Mouse (Mus musculus) hindbrain, embryonic 15.5 days (tissue): ENCODE data around the gene Mmgt2. TPM values are rescaled to one million over a fixed set of nuclear protein-coding genes. Genes with fewer than 3 reads are reported as not detected.
A peak's percentile ranks its signal among the peaks of the same experiment; 100 is the strongest.

Experiments used
- ATAC-seq: fragments of 200-750 bp; cut with Nextera tagmentation; 2 replicates; pipeline ENCODE4 v1.8.0; 2017; ENCODE audit warnings: low read depth, moderate number of reproducible peaks, moderate TSS enrichment; ENCODE audit not compliant: low FRiP score
- H3K27ac ChIP-seq: fragments of 300-500 bp; sonication (generic); replicated peaks from 2 replicates; pipeline ENCODE4 v1.5.1; 2015; ENCODE audit warnings: mild to moderate bottlenecking, inconsistent platforms
- H3K27me3 ChIP-seq: fragments of 300-500 bp; sonication (generic); 2 replicates; pipeline ENCODE4 v1.6.1; 2015; ENCODE audit warnings: control low read depth, inconsistent platforms
- H3K36me3 ChIP-seq: fragments of 300-500 bp; sonication (generic); 2 replicates; pipeline ENCODE4 v1.6.1; 2015; ENCODE audit warnings: control low read depth, inconsistent platforms
- H3K4me1 ChIP-seq: fragments of 300-500 bp; sonication (generic); replicated peaks from 2 replicates; pipeline ENCODE4 v1.6.1; 2015; ENCODE audit warnings: control low read depth, inconsistent platforms
- H3K4me2 ChIP-seq: fragments of 300-500 bp; sonication (generic); 2 replicates; pipeline ENCODE4 v1.6.1; 2015; ENCODE audit warnings: moderate library complexity, mild to moderate bottlenecking, inconsistent platforms
- H3K4me3 ChIP-seq: fragments of 300-500 bp; sonication (generic); 2 replicates; pipeline ENCODE4 v1.5.1; 2015; ENCODE audit warnings: mild to moderate bottlenecking, inconsistent platforms
- H3K9ac ChIP-seq: fragments of 300-500 bp; sonication (generic); 2 replicates; pipeline ENCODE4 v1.6.1; 2015; ENCODE audit warnings: inconsistent platforms
- H3K9me3 ChIP-seq: fragments of 300-500 bp; sonication (generic); 2 replicates; pipeline ENCODE4 v1.6.1; 2016; ENCODE audit warnings: control low read depth, inconsistent platforms
- WGBS: fragments of 180-500 bp; shearing (Covaris S2); methylation state at CpG from one replicate; pipeline ENCODE4 v1.1.7; 2015; 5-methylcytosine and 5-hydroxymethylcytosine counted together
- polyA plus RNA-seq: library from polyadenylated mRNA; unstranded; fragments of >200 nt; fragmentation: Nextera tagmentation; extraction: Ambion mirVana; gene quantifications from 2 replicates; pipeline ENCODE4 v1.2.1, GENCODE M21; 2015

Gene Mmgt2
- polyA plus RNA-seq, 1 experiment from 2014 or later: 23.7 TPM

GRCm38 (mm10) chr11:62629352-62630224 lies 18.9 kb upstream of the Mmgt2 start:
- ATAC-seq: no peak
- H3K9ac ChIP-seq: 0 out of 2 replicates have a peak overlapping the region, but pooled peaks have one; percentile 12

GRCm38 (mm10) chr11:62630225-62630821 lies 18.1 kb upstream of the Mmgt2 start:
- Histone ChIP-seq H3K4me1 (peaks cover 32% of the 10 kb centered on the region), H3K4me2 (peak overlapping the region; percentile 42), H3K9ac (0 out of 2 replicates have a peak overlapping the region, but pooled peaks have one; percentile 12), H3K27me3 (no peaks in the 10 kb centered on the region), H3K9me3 (no peaks in the 10 kb centered on the region), H3K36me3 (no peaks in the 10 kb centered on the region), H3K27ac (peak overlapping the region; percentile 77), H3K4me3 (no peak overlapping the region)
- peak; percentile 59; the same call in 1 of the 2 replicates for ATAC-seq
- 4% methylated on average over 11 of the region's 11 CpGs for WGBS

More at GRCm38 (mm10) chr11:62629352-62630224, 18.9 kb upstream of the Mmgt2 start:
- Histone ChIP-seq H3K27ac (peak overlapping the region; percentile 77), H3K27me3 (no peaks in the 10 kb centered on the region), H3K9me3 (no peaks in the 10 kb centered on the region), H3K36me3 (no peaks in the 10 kb centered on the region), H3K4me2 (peak overlapping the region; percentile 42), H3K4me3 (no peak overlapping the region), H3K4me1 (peaks cover 36% of the 10 kb centered on the region)
- WGBS: 5% methylated on average over 9 of the region's 9 CpGs

- H3K9me3 ChIP-seq: no peaks in the 10 kb centered on the region
- 37% methylated on average over 4 of the region's 4 CpGs for WGBS
- no peak for ATAC-seq
- H3K27me3 ChIP-seq: no peaks in the 10 kb centered on the region
- peaks cover 34% of the 10 kb centered on the region for H3K4me1 ChIP-seq
- no peak overlapping the region for H3K4me2 ChIP-seq
- H3K4me3 ChIP-seq: no peak overlapping the region
- H3K27ac ChIP-seq: no peak overlapping the region
- H3K9ac ChIP-seq: no peak overlapping the region
- H3K36me3 ChIP-seq: no peaks in the 10 kb centered on the region
These were observed 17.3 kb upstream of the Mmgt2 start for GRCm38 (mm10) chr11:62631138-62631537.

- Histone ChIP-seq H3K4me2 (no peak overlapping the region), H3K36me3 (no peaks in the 10 kb centered on the region), H3K9me3 (no peaks in the 10 kb centered on the region), H3K27ac (no peak overlapping the region), H3K4me1 (peaks cover 16% of the 10 kb centered on the region), H3K27me3 (no peaks in the 10 kb centered on the region), H3K9ac (no peak overlapping the region), H3K4me3 (no peak overlapping the region)
- ATAC-seq: no peak
- 75% methylated on average over 3 of the region's 3 CpGs for WGBS
These were observed 13.1 kb upstream of the Mmgt2 start for GRCm38 (mm10) chr11:62635406-62635805.

GRCm38 (mm10) chr11:62636105-62636839 lies 12.2 kb upstream of the Mmgt2 start:
- H3K4me2 ChIP-seq: no peak overlapping the region
- ATAC-seq: no peak
- WGBS: 62% methylated on average over 11 of the region's 11 CpGs
- H3K27ac ChIP-seq: no peak overlapping the region
- peaks cover 12% of the 10 kb centered on the region for H3K4me1 ChIP-seq
- H3K4me3 ChIP-seq: no peak overlapping the region
- no peaks in the 10 kb centered on the region for H3K27me3 ChIP-seq
- H3K9ac ChIP-seq: no peak overlapping the region
- H3K36me3 ChIP-seq: no peaks in the 10 kb centered on the region
- no peaks in the 10 kb centered on the region for H3K9me3 ChIP-seq

GRCm38 (mm10) chr11:62636840-62637221 lies 11.6 kb upstream of the Mmgt2 start:
- H3K4me3 ChIP-seq: no peak overlapping the region
- peaks cover 12% of the 10 kb centered on the region for H3K4me1 ChIP-seq
- ATAC-seq: no peak
- H3K36me3 ChIP-seq: no peaks in the 10 kb centered on the region
- H3K9ac ChIP-seq: no peak overlapping the region
- no peaks in the 10 kb centered on the region for H3K27me3 ChIP-seq
- H3K4me2 ChIP-seq: no peak overlapping the region
- no peaks in the 10 kb centered on the region for H3K9me3 ChIP-seq
- no peak overlapping the region for H3K27ac ChIP-seq
- 83% methylated on average over 3 of the region's 3 CpGs for WGBS

GRCm38 (mm10) chr11:62637401-62637800 lies 11.1 kb upstream of the Mmgt2 start:
- Histone ChIP-seq H3K9ac (no peak overlapping the region), H3K27ac (no peak overlapping the region), H3K36me3 (no peaks in the 10 kb centered on the region), H3K9me3 (no peaks in the 10 kb centered on the region), H3K27me3 (no peaks in the 10 kb centered on the region), H3K4me2 (no peak overlapping the region), H3K4me3 (no peak overlapping the region), H3K4me1 (peaks cover 14% of the 10 kb centered on the region)
- ATAC-seq: no peak
- WGBS: 76% methylated on average over 5 of the region's 5 CpGs

- no peaks in the 10 kb centered on the region for H3K27me3 ChIP-seq
- no peak overlapping the region for H3K9ac ChIP-seq
- 78% methylated on average over 6 of the region's 6 CpGs for WGBS
- H3K27ac ChIP-seq: no peak overlapping the region
- H3K4me1 ChIP-seq: peaks cover 16% of the 10 kb centered on the region
- ATAC-seq: no peak
- no peaks in the 10 kb centered on the region for H3K9me3 ChIP-seq
- no peak overlapping the region for H3K4me2 ChIP-seq
- H3K4me3 ChIP-seq: no peak overlapping the region
- no peaks in the 10 kb centered on the region for H3K36me3 ChIP-seq
These were observed 10.7 kb upstream of the Mmgt2 start for GRCm38 (mm10) chr11:62637806-62638205.

GRCm38 (mm10) chr11:62638402-62638801 lies 10.1 kb upstream of the Mmgt2 start:
- Histone ChIP-seq H3K27ac (no peak overlapping the region), H3K27me3 (no peaks in the 10 kb centered on the region), H3K4me1 (peaks cover 21% of the 10 kb centered on the region), H3K4me3 (no peak overlapping the region), H3K9me3 (no peaks in the 10 kb centered on the region), H3K9ac (no peak overlapping the region), H3K36me3 (no peaks in the 10 kb centered on the region), H3K4me2 (no peak overlapping the region)
- no peak for ATAC-seq
- WGBS: 94% methylated on average over 4 of the region's 4 CpGs

GRCm38 (mm10) chr11:62640378-62640777 lies 8.1 kb upstream of the Mmgt2 start:
- H3K9ac ChIP-seq: no peak overlapping the region
- no peaks in the 10 kb centered on the region for H3K9me3 ChIP-seq
- peaks cover 40% of the 10 kb centered on the region for H3K4me1 ChIP-seq
- no peak overlapping the region for H3K4me3 ChIP-seq
- H3K27ac ChIP-seq: no peak overlapping the region
- no peaks in the 10 kb centered on the region for H3K36me3 ChIP-seq
- no peak overlapping the region for H3K4me2 ChIP-seq
- WGBS: 71% methylated on average over 3 of the region's 3 CpGs
- no peak for ATAC-seq
- no peaks in the 10 kb centered on the region for H3K27me3 ChIP-seq

- Histone ChIP-seq H3K36me3 (no peaks in the 10 kb centered on the region), H3K4me1 (peaks cover 46% of the 10 kb centered on the region), H3K27ac (no peak overlapping the region), H3K4me2 (no peak overlapping the region), H3K4me3 (no peak overlapping the region), H3K27me3 (no peaks in the 10 kb centered on the region), H3K9ac (no peak overlapping the region), H3K9me3 (no peaks in the 10 kb centered on the region)
- WGBS: 53% methylated on average over 11 of the region's 11 CpGs
- ATAC-seq: no peak
These were observed 6.2 kb upstream of the Mmgt2 start for GRCm38 (mm10) chr11:62642023-62642844.
